Mouse (Mus musculus): ENCODE results near the gene Clcn7.

The Clcn7 gene

DNA sequence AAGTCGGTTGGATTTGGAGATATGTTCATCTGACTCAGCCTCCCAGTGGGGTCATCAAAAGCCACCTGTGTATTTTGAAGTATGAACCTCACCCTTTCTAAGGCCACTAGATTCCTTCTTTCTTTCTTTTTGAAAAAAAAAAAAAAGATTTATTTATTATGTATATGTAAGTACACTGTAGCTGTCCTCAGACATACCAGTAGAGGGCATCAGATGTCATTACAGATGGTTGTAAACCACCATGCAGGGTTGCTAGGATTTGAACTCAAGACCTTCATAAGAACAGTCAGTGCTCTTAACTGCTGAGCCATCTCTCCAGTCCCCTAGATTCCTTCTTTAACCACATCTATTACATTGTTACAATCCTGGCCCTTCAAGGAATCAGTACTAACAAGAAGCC, 3.1 kb upstream of the Clcn7 start:
- DNase-seq, result no peak

GRCm38 (mm10) chr17:25135622-25136021, 2.4 kb downstream of the Clcn7 start:
- DNase-seq, result no peak

DNA sequence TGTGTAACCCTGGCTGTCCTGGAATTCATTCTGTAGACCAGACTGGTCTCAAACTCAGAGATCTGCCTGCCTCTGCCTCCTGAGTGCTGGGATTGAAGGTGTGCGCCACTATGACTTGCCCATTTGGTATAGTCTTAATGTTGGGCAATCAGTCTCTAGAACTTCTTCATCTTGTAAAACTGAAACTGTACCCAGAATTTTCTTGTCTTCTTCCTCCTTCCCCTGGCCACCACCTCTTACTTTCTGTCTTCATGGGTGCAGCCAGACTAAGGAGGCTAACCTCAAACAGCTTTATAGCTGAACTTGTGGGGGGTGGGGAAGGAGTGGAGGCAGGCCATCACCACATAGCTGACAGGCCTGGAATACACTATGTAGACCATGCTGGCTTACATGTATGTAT, 5.6 kb downstream of the Clcn7 start:
- no peak for DNase-seq

DNA sequence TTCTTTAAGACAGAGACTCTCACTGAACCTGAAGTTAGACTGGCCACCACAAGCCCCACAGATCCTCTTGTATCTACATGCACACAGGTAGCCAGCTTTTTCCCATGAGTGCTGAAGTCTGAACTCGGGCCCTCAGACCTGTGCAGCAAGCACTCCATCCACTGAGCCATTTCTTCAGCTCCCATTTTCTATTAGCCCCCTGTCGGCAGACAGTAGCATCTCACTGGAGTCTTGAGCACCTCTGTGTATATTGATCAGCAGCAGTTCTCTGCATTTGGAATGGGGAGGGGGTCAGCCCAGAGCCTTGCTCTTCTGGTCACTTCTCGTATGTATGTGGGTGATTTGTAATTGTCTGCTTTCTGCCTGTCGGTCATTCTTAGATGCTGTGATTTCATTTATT, 6.8 kb downstream of the Clcn7 start:
- DNase-seq, result no peak

DNA sequence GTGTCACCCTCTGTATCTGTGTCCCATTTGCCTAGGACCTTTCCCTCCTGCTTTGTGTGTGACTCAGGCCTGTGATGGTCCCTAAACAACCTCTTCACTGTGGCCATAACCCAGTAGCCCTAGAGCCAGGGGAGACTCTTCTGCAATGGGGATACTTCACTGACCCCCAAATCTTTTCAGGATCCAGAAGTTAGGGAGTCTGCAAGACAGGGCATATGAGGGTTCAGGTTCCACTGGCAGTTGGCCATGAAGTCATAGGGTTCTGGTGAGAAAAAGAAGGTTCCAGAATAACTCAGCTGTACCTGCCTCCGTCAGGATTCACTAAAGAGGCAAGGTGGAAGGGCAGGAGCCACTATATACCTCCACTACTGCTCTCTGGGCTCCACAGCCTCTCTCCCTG, 29.0 kb downstream of the Clcn7 start, which contains the start of gene Ccdc154:
Gene Ccdc154 (plus strand): TSS at position 301 of the 400 bp plus-strand sequence.
- DNase-seq, result no peak

DNA sequence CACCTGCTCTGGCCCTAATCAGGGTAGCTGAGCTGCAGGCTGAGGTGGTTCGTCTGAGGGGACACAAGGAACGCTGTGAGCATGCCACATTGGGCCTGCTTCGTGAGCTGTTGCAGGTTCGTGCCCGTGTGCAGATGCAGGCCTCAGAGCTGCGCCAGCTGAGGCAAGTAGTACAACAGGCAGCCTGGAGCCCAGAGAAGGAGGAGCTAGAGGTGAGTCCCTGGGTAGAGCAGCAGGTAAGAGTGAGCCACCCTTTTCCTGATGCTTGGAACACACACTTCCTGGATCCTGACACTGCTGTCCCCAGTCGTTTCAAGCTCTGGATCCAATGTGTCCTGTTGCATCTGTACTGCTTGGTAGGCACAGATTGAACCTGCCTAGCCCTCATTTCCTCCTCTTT, 30.2 kb downstream of the Clcn7 start:
- no peak for DNase-seq

- no peak for DNase-seq
Measured at GRCm38 (mm10) chr17:25164770-25165169, 31.6 kb downstream of the Clcn7 start.

DNA sequence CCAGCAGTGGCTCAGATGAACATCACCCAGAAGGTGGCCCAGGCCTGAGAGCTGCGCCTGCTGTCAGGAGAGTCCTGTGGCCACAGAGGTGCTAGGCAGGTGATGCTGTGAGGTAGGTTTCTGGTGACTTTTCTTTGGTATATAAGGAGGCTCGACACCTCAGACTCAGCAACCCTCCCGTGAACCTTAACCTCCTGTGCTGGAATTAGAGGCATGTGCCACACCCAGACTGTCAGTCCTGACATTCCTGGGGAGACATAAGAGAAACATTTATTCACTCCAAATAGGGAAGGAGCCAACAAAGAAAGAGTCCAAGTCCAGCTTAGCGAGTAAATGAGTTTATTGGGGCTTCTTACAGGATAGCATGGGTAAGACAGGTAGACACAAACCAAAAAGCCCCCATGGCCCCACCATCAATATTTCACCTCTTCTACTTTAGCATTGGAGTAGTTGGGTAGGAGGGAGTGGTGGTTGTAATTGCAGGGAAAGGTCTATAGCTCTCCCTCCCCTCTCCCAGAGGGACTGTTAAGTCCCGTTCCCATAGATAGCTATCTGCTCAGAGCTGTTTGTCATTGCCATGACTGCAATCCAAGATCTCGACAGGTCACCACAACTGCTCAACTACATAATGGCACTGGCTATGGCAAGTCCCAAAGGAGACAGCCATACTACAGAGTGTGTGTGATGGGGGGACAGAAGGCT, 32.9 kb downstream of the Clcn7 start:
- DNase-seq, result no peak

- no peak for DNase-seq
Measured at GRCm38 (mm10) chr17:25169706-25170105, 36.5 kb downstream of the Clcn7 start.

DNA sequence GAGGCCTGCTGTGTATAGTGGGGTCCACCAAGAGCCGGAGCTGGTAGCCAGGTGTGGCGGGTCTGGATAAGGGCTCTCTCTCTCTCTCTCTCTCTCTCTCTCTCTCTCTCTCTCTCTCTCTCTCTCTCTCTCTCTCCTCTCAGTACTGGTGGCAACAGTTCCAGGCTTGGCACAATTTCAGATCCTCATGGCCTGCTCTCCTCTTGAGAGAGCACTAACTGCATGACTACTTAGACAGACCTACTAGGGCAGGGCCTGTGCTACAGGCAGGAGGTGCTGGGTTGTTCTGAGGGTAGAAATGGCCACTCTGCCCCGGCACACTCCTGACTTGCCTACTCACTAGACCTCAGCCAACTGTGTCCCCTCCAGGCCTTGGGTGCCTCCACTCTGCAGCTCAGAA, 39.4 kb downstream of the Clcn7 start:
- DNase-seq, result no peak

- DNase-seq, result no peak
Measured at GRCm38 (mm10) chr17:25175411-25175810, 42.2 kb downstream of the Clcn7 start, which contains the start of gene Gm38655. Gene Gm38655, minus strand, starts transcription at chr17:25175471.

GRCm38 (mm10) chr17:25183232-25183631, 50.0 kb downstream of the Clcn7 start:
- DNase-seq, result no peak

DNA sequence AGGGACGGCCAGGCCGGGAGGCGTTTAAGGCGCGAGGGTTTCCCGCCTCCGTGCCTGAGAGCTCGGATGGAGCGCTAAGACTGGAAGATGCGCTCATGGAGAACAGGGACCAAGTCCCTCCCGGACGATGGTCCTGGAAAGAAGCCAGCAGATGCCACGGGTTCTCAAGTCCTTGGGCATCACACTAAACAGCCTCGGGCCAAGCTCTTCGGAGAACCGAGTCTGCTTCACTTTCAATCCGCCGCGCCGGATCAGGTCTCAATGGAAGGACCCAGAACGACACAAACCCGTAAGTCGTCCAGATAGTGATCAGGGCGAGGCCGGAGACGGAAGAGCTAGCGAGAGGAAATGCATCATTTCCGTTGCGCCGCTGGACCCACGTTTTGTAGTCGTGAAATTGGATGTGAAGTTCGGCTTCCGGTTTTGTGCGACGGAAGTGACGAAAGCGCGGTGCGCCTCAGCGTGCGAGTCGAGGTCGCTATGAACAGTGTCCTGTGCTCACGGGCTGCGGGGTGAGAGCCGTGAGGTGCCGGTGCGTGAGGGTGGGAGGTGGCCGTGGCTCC, 51.0 kb downstream of the Clcn7 start, which contains the start of gene BC003965:
Gene BC003965 (plus strand): TSS at position 426 of the 563 bp plus-strand sequence.
- peak; percentile 99 for DNase-seq

DNA sequence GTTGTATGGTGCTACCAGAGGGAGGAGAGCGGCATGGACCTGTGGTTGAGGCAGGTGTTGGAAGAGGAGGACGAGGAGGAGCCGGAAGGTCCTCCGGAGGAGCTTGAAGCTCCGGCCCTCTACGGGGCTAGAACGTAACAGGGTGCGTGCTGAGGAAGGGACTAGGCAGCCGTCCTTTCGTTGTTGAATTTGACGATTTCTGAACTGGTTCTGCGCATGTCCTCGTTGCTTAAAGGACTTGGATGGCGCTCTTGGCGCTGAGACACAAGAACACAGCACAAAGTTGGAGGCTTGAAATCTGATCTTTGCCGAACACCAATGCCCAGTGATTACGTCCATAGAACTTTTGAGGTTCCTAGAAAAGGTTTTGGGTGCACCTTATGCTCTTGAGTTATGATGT, 51.8 kb downstream of the Clcn7 start:
- no peak for DNase-seq

- DNase-seq, result no peak
Measured at GRCm38 (mm10) chr17:25187784-25188149, 54.6 kb downstream of the Clcn7 start.

DNA sequence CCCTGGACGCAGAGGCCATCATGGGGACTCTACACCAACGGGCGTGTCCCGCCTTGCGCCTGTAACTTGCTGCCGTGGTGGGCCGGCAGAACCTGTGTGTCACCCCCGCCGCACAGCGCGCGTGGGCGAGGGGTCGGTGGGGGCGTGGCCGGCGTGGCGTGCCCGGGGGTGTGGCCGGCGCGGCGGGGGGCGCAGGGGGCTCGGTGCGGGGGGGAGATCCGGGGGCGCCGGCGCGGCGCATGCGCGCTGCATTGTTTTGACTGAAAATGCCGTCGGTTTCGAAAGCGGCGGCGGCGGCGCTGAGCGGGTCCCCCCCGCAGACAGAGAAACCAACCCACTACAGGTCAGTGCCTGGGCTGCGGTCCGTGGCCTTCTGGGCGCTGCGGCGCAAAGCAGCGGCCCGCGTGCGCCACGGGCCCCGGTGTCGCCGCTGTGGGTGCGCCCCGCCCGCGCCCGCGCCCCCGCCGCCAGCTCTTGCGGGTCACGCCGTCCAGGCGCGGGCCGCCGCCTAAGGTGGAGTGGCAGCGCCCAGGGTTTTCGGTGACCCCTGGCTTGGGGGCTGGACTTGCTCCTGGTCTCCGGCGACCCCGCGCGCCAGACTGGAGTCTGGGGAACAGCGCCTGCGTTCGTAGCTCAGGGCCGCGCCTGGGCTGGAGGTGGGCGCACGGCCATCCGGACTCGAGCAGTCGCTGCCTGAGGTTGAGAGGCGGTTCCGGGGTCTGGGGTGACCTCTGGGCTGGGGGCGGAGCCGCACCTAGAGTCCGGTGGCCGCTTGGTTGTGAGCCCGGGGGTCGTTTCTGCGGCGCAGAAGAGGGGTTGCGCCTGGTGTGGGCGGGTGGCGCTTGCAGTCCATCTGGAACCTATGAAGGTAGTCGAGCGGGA, 55.2 kb downstream of the Clcn7 start, which contains the start of gene Unkl:
Gene Unkl (plus strand): TSS at position 248 of the 882 bp plus-strand sequence.
- DNase-seq, result peak; percentile 98

DNA sequence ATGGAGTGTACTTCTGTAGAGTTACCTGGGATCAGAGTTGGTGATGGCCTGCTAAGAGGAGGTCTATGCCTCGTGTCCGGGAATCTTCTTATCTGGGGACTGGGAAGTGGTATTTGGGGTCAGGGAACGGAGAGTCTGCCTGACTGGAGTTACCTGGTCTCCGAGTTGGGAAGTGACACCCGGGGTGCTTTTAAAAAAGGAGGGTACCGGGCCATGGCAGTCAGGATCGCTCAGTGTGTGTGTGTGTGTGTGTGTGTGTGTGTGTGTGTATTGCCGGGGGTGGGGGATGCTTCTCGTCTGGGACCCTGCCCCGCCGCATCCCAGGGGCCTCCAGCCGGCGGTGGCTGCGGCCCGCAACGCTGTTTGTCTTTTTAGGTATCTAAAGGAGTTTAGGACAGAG, 55.9 kb downstream of the Clcn7 start:
- peak; percentile 91 for DNase-seq

GRCm38 (mm10) chr17:25202401-25202800, 69.2 kb downstream of the Clcn7 start:
- no peak for DNase-seq

DNA sequence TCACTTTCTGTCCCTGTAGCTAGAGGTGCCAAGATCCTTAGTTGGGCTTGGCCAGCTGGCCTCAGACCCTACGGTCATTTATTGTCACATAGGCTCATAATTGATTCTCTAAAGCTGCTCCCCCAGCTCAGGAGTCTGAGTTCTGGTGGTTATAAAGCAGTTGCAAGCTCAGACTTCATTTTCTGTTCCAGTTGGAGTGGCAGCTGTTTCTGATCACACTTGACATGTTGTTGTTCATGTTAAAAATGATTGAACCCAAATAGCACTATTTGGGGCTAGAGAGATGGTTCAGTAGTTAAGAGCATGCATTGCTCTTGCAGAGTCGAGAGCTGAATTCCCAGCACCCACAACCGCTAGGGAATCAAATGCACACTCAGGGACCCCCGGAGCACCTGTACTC, 76.8 kb downstream of the Clcn7 start:
- DNase-seq, result no peak

DNA sequence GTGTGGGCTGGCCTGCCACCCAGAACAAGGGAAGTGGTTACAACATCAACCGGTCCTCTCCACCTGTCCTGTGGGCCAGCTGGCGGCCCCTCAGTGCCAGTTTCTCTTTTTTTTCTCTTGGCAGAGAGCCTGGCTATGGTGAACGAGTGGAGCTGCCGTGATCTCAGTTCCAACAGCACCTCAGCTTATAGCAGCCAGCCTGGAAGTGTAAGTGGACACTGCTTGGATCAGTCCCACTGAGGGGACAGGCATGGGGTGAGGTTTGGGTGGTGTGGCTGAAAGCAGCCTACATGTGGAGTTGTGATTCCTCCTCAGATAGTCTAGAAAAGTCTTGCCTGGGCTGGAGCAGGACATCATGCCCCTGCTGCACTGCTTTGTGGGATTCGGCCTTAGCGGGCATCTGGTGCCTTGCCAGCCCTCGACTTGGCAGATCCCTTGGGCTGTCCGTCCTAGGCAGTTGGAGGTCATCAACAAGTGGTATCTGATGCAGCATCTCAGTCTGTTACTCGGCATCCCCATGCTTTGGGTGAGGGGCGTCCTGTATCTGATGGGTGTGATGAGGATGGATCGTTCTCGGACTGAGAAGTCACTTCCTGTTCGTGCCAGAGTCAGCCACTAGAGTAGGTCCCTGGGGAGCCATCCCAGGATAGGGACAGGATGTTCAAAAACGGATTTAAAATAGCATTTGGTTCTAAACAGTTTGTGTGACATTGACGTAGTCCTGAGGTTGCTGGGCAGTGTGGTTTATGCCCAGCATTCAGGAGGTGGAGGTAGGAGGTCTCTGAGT, 77.7 kb downstream of the Clcn7 start:
- peak; percentile 96 for DNase-seq

DNA sequence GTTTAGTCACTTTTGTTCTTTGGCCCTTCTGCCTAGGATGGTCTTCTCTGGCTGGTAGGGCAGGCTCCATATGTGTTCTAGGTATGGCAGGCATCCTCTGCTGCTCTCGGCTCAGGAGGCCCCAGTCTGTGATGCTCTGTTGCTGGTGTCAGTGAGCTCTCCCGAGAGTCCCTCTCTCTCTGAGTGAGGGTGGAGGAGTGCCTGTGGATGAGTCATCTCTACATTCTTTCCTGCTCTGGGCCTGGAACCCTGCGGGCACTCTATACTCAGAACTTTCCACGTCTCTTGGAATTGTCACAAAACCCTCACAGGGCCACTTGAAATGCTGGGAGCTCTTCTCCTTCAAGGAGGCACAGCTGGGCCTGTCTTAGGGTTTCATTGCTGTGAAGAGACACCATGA, 78.5 kb downstream of the Clcn7 start:
- DNase-seq, result peak; percentile 86
